Mouse (Mus musculus): ENCODE data around the gene Dst.

- TF ChIP-seq POLR2A (IDR thresholded peaks at IDR 0.05; ENCODE audit: insufficient read depth, low read depth, low read length) (no peak), EP300 (IDR thresholded peaks at IDR 0.05; ENCODE audit: insufficient read depth, low read depth, low read length) (no peak), CTCF (IDR thresholded peaks at IDR 0.05) (no peak)
Measured at GRCm38 (mm10) chr1:33944977-33945750, 37.1 kb downstream of the Dst start.
